Mouse (Mus musculus): Measurements from ENCODE around the gene Rps15. TPM values are rescaled to one million over a fixed set of nuclear protein-coding genes. Genes with fewer than 3 reads are reported as not detected.

Gene Rps15
- total RNA-seq, 2 experiments from 2014 or later = 703 to 732 TPM

GRCm38 (mm10) chr10:80330888-80331287 is 38.6 kb downstream of the Rps15 start:
- intact Hi-C loops (cut with DNase I) = no loop called here
- DNase-seq (ENCODE audit: low spot score) = no peak

- intact Hi-C loops (cut with DNase I) = no loop called here
Measured at GRCm38 (mm10) chr10:80331636-80332524, 39.6 kb downstream of the Rps15 start.

GRCm38 (mm10) chr10:80332525-80332989 is 40.3 kb downstream of the Rps15 start:
- no peak for DNase-seq (ENCODE audit: low spot score)
- intact Hi-C loops (cut with DNase I) = no loop called here

More at GRCm38 (mm10) chr10:80331636-80332524, 39.6 kb downstream of the Rps15 start:
- no peak for DNase-seq (ENCODE audit: low spot score)

GRCm38 (mm10) chr10:80336263-80336662 is 44.0 kb downstream of the Rps15 start:
- intact Hi-C loops (cut with DNase I) = no loop called here
- DNase-seq (ENCODE audit: low spot score) = no peak

GRCm38 (mm10) chr10:80339941-80340750 is 47.9 kb downstream of the Rps15 start:
- intact Hi-C loops (cut with DNase I) = loop anchor here (2.0 kb wide), 1 partner anchor 35 kb away; no protein-coding TSS in a partner anchor
- DNase-seq (ENCODE audit: low spot score) = peak; percentile 61

GRCm38 (mm10) chr10:80341026-80341425 is 48.8 kb downstream of the Rps15 start:
- no peak for DNase-seq (ENCODE audit: low spot score)
- intact Hi-C loops (cut with DNase I) = loop anchor here (2.0 kb wide), 1 partner anchor 34 kb away; no protein-coding TSS in a partner anchor

GRCm38 (mm10) chr10:80341491-80342304 is 49.4 kb downstream of the Rps15 start:
- no peak for DNase-seq (ENCODE audit: low spot score)
- intact Hi-C loops (cut with DNase I) = loop anchor here (2.0 kb wide), 1 partner anchor 33 kb away; no protein-coding TSS in a partner anchor

- no peak for DNase-seq (ENCODE audit: low spot score)
- intact Hi-C loops (cut with DNase I) = no loop called here
Measured at GRCm38 (mm10) chr10:80342305-80342748, 50.1 kb downstream of the Rps15 start.

- intact Hi-C loops (cut with DNase I) = no loop called here
- DNase-seq (ENCODE audit: low spot score) = no peak
Measured at GRCm38 (mm10) chr10:80342749-80343424, 50.6 kb downstream of the Rps15 start.

GRCm38 (mm10) chr10:80343425-80343895 is 51.2 kb downstream of the Rps15 start:
- intact Hi-C loops (cut with DNase I) = no loop called here
- no peak for DNase-seq (ENCODE audit: low spot score)

Small RNA genes within 50 kb of the gene (microRNA-seq; reads per million reads assigned to microRNA genes)
- not detected for gene Mir6911

Other genes starting within 250 kb of the Rps15 start
- 100 to 1,000 TPM; 691 to 812 TPM for gene Gpx4, start 245.3 kb upstream of the Rps15 start, total RNA-seq (2021)
- 10 to 100 TPM; 11.0 to 11.6 TPM for gene Sbno2, start 186.9 kb upstream of the Rps15 start, total RNA-seq (2021)
- gene Stk11, start 176.7 kb upstream of the Rps15 start, total RNA-seq (2021) = 100 to 1,000 TPM; 133 to 138 TPM
- gene Atp5d, start 153.8 kb upstream of the Rps15 start, total RNA-seq (2021) = 1,000 to 10,000 TPM; 1,252 to 1,264 TPM
- 1 to 10 TPM; 2.4 to 3.1 TPM for gene Cbarp, start 151.6 kb upstream of the Rps15 start, total RNA-seq (2021)
- 100 to 1,000 TPM in 1 of 2 experiments, 10 to 100 TPM in 1; 92.1 to 120 TPM for gene Midn, start 144.2 kb upstream of the Rps15 start, total RNA-seq (2021)
- 10 to 100 TPM; 31.7 to 43.1 TPM for gene Cirbp, start 126.5 kb upstream of the Rps15 start, total RNA-seq (2021)
- gene 1600002K03Rik, start 119.5 kb upstream of the Rps15 start, total RNA-seq (2021) = 1 to 10 TPM; 4.2 to 5.2 TPM
- 1 to 10 TPM in 1 of 2 experiments, under 1 TPM in 1; 0.91 to 1.1 TPM for gene Efna2, start 113.0 kb upstream of the Rps15 start, total RNA-seq (2021)
- 10 to 100 TPM; 15.3 to 16.7 TPM for gene Mum1, start 66.0 kb upstream of the Rps15 start, total RNA-seq (2021)
- gene Ndufs7, start 43.3 kb upstream of the Rps15 start, total RNA-seq (2021) = 100 to 1,000 TPM; 957 to 967 TPM
- 1 to 10 TPM; 9.0 to 9.3 TPM for gene Gamt, start 31.4 kb upstream of the Rps15 start, total RNA-seq (2021)
- 10 to 100 TPM; 55.0 to 69.6 TPM for gene Dazap1, start 31.0 kb upstream of the Rps15 start, total RNA-seq (2021)
- gene Apc2, start 3.5 kb downstream of the Rps15 start, total RNA-seq (2021) = 1 to 10 TPM; 3.4 to 4.0 TPM
- gene 2310011J03Rik, start 28.1 kb downstream of the Rps15 start, total RNA-seq (2021) = 10 to 100 TPM; 11.4 to 13.8 TPM
- 1 to 10 TPM; 1.3 to 1.6 TPM for gene Pcsk4, start 37.0 kb downstream of the Rps15 start, total RNA-seq (2021)
- gene Reep6, start 37.5 kb downstream of the Rps15 start, total RNA-seq (2021) = 1 to 10 TPM; 1.9 to 2.1 TPM
- gene Adamtsl5, start 56.0 kb downstream of the Rps15 start, total RNA-seq (2021) = 10 to 100 TPM; 68.4 to 71.7 TPM
- under 1 TPM; 0.18 to 0.36 TPM for gene Plk5, start 64.0 kb downstream of the Rps15 start, total RNA-seq (2021)
- gene Mex3d, start 95.2 kb downstream of the Rps15 start, total RNA-seq (2021) = 1 to 10 TPM; 7.5 to 8.8 TPM
- gene Mbd3, start 107.1 kb downstream of the Rps15 start, total RNA-seq (2021) = 10 to 100 TPM; 85.2 to 88.9 TPM
- gene Uqcr11, start 114.4 kb downstream of the Rps15 start, total RNA-seq (2021) = 1,000 to 10,000 TPM; 1,983 to 2,045 TPM
- gene Tcf3, start 141.2 kb downstream of the Rps15 start, total RNA-seq (2021) = 10 to 100 TPM; 20.3 to 20.9 TPM
- under 1 TPM in 1 of 2 experiments, not detected in 1; 0.05 TPM for gene Onecut3, start 202.4 kb downstream of the Rps15 start, total RNA-seq (2021)
- gene Atp8b3, start 246.7 kb downstream of the Rps15 start, total RNA-seq (2021) = not detected

Measured in heart, postnatal 25 days (tissue).